Mouse (Mus musculus) limb, embryonic 10.5 days (tissue): Measurements from ENCODE around the gene Vwa8. TPM values are rescaled to one million over a fixed set of nuclear protein-coding genes. Genes with fewer than 3 reads are reported as not detected.

Source experiments
- DNase-seq: peaks from one replicate; pipeline ENCODE4 v3.0.0-alpha.2; 2017; ENCODE audit warnings: low spot score
- H3K27ac ChIP-seq: fragments of 300-500 bp; sonication (generic); 2 replicates; pipeline ENCODE4 v1.5.1; 2016; ENCODE audit warnings: mild to moderate bottlenecking
- H3K27me3 ChIP-seq: fragments of 300-500 bp; sonication (generic); 2 replicates; pipeline ENCODE4 v1.6.1; 2016; ENCODE audit warnings: low read depth, mild to moderate bottlenecking; ENCODE audit not compliant: poor library complexity, severe bottlenecking
- H3K36me3 ChIP-seq: fragments of 300-500 bp; sonication (generic); 2 replicates; pipeline ENCODE4 v1.6.1; 2016; ENCODE audit warnings: mild to moderate bottlenecking, moderate library complexity
- H3K4me1 ChIP-seq: fragments of 300-500 bp; sonication (generic); 2 replicates; pipeline ENCODE4 v1.6.1; 2016
- H3K4me3 ChIP-seq: fragments of 300-500 bp; sonication (generic); 2 replicates; pipeline ENCODE4 v1.5.1; 2016; ENCODE audit warnings: mild to moderate bottlenecking, moderate library complexity
- H3K9me3 ChIP-seq: fragments of 300-500 bp; sonication (generic); replicated peaks from 2 replicates; pipeline ENCODE4 v1.6.1; 2016; ENCODE audit warnings: mild to moderate bottlenecking
- WGBS: fragments of 180-500 bp; shearing (Covaris S2); methylation state at CpG from one replicate; pipeline ENCODE4 v1.1.7; 2016; 5-methylcytosine and 5-hydroxymethylcytosine counted together
- polyA plus RNA-seq: library from polyadenylated mRNA; unstranded; fragments of >200 nt; fragmentation: Nextera tagmentation; extraction: Ambion mirVana; gene quantifications from 2 replicates; pipeline ENCODE4 v1.2.1, GENCODE M21; 2016

Vwa8 gene
- polyA plus RNA-seq, 1 experiment from 2014 or later, result 8.3 TPM

DNA sequence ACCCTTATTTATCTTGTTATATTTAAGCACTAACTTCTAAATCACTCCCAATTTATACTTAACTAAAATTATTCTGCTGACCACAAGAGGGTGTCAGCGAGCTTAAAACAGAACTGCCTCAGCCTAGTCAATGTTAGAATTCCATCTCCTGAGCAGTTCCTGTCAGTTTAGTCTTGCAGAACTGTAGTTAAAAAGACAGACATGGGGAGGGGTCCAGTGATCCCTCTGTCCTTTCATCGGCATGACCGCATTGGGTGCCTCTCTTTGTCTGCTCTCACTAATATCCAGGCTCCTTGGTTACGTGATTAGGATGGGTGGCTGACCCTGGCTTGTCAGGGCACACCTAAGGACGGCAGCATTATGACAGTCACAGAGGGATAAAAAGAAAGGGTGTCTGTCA lies 275.8 kb downstream of the Vwa8 start:
- DNase-seq, result no peak
- H3K4me3 ChIP-seq, result no peak overlapping the region
- no peaks in the 10 kb centered on the region for H3K36me3 ChIP-seq
- no peaks in the 10 kb centered on the region for H3K9me3 ChIP-seq
- no peaks in the 10 kb centered on the region for H3K4me1 ChIP-seq
- 48% methylated on average over 5 of the region's 5 CpGs for WGBS
- no peak overlapping the region for H3K27ac ChIP-seq
- H3K27me3 ChIP-seq, result no peaks in the 10 kb centered on the region

DNA sequence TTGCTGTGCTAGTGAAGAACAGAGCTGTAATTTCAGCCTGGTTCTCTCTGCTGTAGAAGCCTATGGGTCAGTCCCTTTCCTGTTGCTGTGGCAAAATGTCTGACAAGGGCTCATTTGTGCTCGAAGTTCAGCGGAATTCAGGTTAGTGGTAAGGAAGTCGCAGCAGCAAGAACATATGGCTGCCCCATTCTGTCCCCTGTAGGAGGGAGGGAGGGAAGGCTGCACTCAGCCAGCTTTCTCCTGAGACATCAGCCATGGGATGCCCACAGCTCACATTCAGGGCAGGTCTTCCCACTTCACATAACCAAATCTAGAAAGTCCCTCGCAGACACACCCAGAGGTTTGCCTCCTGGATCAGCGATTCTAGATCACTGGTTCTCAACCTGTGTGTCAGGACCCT lies 277.3 kb downstream of the Vwa8 start:
- no peaks in the 10 kb centered on the region for H3K27me3 ChIP-seq
- WGBS, result 79% methylated on average over 5 of the region's 5 CpGs
- no peaks in the 10 kb centered on the region for H3K4me1 ChIP-seq
- H3K36me3 ChIP-seq, result no peaks in the 10 kb centered on the region
- H3K27ac ChIP-seq, result no peak overlapping the region
- H3K4me3 ChIP-seq, result no peak overlapping the region
- DNase-seq, result no peak
- H3K9me3 ChIP-seq, result no peaks in the 10 kb centered on the region

- peak overlapping the region; percentile 75 for H3K27ac ChIP-seq
- DNase-seq, result no peak
- 18% methylated on average over 7 of the region's 7 CpGs for WGBS
Measured at GRCm38 (mm10) chr14:79134891-79135334, 286.1 kb downstream of the Vwa8 start.

DNA sequence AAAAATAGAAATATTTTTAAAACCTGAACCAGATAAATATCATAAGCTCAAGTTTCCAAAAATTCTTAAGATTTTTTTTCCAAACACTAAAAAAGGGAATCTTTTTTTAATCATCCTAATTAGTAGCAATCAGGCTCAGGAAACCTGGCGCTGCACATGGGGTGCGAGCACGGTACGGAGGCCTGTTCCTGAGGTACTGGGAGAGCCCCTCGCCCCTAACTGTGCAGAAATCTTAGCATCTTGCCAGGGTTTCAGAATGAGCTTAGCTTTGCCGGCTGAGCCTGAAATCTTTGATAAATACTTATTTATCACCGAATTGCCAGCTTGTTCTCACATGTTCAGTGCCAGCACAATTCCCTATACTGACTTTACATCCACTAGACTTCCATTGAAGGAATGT lies 286.6 kb downstream of the Vwa8 start:
- H3K36me3 ChIP-seq, result no peaks in the 10 kb centered on the region
- no peak for DNase-seq
- H3K27me3 ChIP-seq, result no peaks in the 10 kb centered on the region
- 78% methylated on average over 7 of the region's 7 CpGs for WGBS
- H3K4me3 ChIP-seq, result no peak overlapping the region
- no peak overlapping the region; the same call in 1 of the 2 replicates for H3K27ac ChIP-seq
- H3K4me1 ChIP-seq, result peaks cover 34% of the 10 kb centered on the region
- H3K9me3 ChIP-seq, result no peaks in the 10 kb centered on the region

More at GRCm38 (mm10) chr14:79134891-79135334, 286.1 kb downstream of the Vwa8 start:
- H3K4me3 ChIP-seq, result no peak overlapping the region
- peaks cover 29% of the 10 kb centered on the region for H3K4me1 ChIP-seq
- H3K36me3 ChIP-seq, result no peaks in the 10 kb centered on the region
- H3K9me3 ChIP-seq, result no peaks in the 10 kb centered on the region
- no peaks in the 10 kb centered on the region for H3K27me3 ChIP-seq

DNA sequence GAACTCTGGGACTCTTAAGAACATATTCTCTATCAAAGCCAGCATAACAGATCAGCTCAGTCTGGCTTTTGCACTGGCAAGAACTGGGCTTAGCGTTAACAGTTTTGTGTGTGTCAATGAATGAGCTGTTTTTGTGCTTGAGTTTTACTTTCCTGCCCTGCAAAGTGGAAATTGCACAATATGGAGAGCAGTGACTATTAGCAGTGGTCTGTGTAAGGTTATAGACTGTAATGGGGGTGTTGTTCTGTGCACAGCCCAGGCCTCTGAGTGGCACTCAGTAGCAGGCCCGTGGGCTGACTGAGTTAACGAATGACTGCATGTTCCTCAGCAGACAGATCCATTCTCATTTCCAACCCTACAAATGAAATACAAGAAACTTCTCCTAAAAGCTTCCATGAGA lies 287.7 kb downstream of the Vwa8 start:
- no peak for DNase-seq
- H3K27me3 ChIP-seq, result peaks cover 2% of the 10 kb centered on the region; the same call in 1 of the 2 replicates
- H3K4me1 ChIP-seq, result peaks cover 42% of the 10 kb centered on the region
- H3K36me3 ChIP-seq, result no peaks in the 10 kb centered on the region
- 89% methylated on average over 3 of the region's 3 CpGs for WGBS
- H3K4me3 ChIP-seq, result no peak overlapping the region
- no peaks in the 10 kb centered on the region for H3K9me3 ChIP-seq
- no peak overlapping the region for H3K27ac ChIP-seq

- Histone ChIP-seq H3K9me3 (no peaks in the 10 kb centered on the region), H3K4me1 (peaks cover 42% of the 10 kb centered on the region), H3K27ac (no peak overlapping the region), H3K4me3 (no peak overlapping the region), H3K36me3 (no peaks in the 10 kb centered on the region), H3K27me3 (peaks cover 4% of the 10 kb centered on the region; the same call in 1 of the 2 replicates)
- DNase-seq, result no peak
- 87% methylated on average over 8 of the region's 8 CpGs for WGBS
Measured at GRCm38 (mm10) chr14:79137100-79137499, 288.2 kb downstream of the Vwa8 start.

- Histone ChIP-seq H3K4me1 (peaks cover 46% of the 10 kb centered on the region), H3K36me3 (no peaks in the 10 kb centered on the region), H3K27me3 (peaks cover 14% of the 10 kb centered on the region; the same call in 1 of the 2 replicates), H3K4me3 (no peak overlapping the region), H3K9me3 (no peaks in the 10 kb centered on the region), H3K27ac (peak overlapping the region; percentile 47; the same call in 1 of the 2 replicates)
- DNase-seq, result no peak
- WGBS, result 91% methylated on average over 6 of the region's 6 CpGs
Measured at GRCm38 (mm10) chr14:79139096-79139651, 290.3 kb downstream of the Vwa8 start.

GRCm38 (mm10) chr14:79139918-79140825 lies 291.3 kb downstream of the Vwa8 start:
- peak; percentile 55 for DNase-seq

DNA sequence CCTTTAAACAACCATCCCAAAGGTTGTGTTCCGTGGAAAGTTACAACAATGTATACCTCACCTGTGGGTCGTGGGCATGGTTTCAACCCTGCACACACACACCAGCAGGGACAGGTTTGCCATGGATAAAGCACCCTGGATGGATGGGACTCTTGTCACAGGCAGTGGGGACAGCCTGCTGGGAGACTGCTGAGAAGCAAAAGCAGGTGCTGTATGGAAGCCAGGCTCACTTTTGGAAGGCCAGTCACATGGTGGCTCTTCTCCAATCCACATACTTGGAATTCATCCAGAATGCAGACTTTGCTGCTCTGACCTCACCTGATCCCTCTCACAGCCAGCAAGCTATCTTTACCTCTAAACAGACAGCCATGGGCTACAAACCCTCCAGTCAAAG lies 292.0 kb downstream of the Vwa8 start:
- no peaks in the 10 kb centered on the region for H3K9me3 ChIP-seq
- peaks cover 14% of the 10 kb centered on the region; the same call in 1 of the 2 replicates for H3K27me3 ChIP-seq
- no peak overlapping the region for H3K4me3 ChIP-seq
- peak; percentile 35 for DNase-seq
- H3K36me3 ChIP-seq, result no peaks in the 10 kb centered on the region
- 88% methylated on average over 2 of the region's 2 CpGs for WGBS
- H3K4me1 ChIP-seq, result peaks cover 35% of the 10 kb centered on the region
- H3K27ac ChIP-seq, result peak overlapping the region; percentile 47; the same call in 1 of the 2 replicates

More at GRCm38 (mm10) chr14:79139918-79140825, 291.3 kb downstream of the Vwa8 start:
- Histone ChIP-seq H3K4me1 (peaks cover 40% of the 10 kb centered on the region), H3K36me3 (no peaks in the 10 kb centered on the region), H3K4me3 (no peak overlapping the region), H3K9me3 (no peaks in the 10 kb centered on the region), H3K27me3 (peaks cover 14% of the 10 kb centered on the region; the same call in 1 of the 2 replicates), H3K27ac (peak overlapping the region; percentile 47; the same call in 1 of the 2 replicates)
- 39% methylated on average over 19 of the region's 19 CpGs for WGBS

GRCm38 (mm10) chr14:79142342-79142741 lies 293.5 kb downstream of the Vwa8 start:
- H3K36me3 ChIP-seq, result no peaks in the 10 kb centered on the region
- H3K4me3 ChIP-seq, result no peak overlapping the region
- peaks cover 14% of the 10 kb centered on the region; the same call in 1 of the 2 replicates for H3K27me3 ChIP-seq
- no peak overlapping the region for H3K27ac ChIP-seq
- no peaks in the 10 kb centered on the region for H3K9me3 ChIP-seq
- 81% methylated on average over 4 of the region's 4 CpGs for WGBS
- H3K4me1 ChIP-seq, result peaks cover 25% of the 10 kb centered on the region
- peak; percentile 22 for DNase-seq

- Histone ChIP-seq H3K27me3 (peaks cover 14% of the 10 kb centered on the region; the same call in 1 of the 2 replicates), H3K4me3 (no peak overlapping the region), H3K27ac (no peak overlapping the region), H3K4me1 (peaks cover 25% of the 10 kb centered on the region), H3K9me3 (no peaks in the 10 kb centered on the region), H3K36me3 (no peaks in the 10 kb centered on the region)
- WGBS, result 94% methylated on average over 9 of the region's 9 CpGs
- peak; percentile 29 for DNase-seq
Measured at GRCm38 (mm10) chr14:79143696-79144095, 294.8 kb downstream of the Vwa8 start.

DNA sequence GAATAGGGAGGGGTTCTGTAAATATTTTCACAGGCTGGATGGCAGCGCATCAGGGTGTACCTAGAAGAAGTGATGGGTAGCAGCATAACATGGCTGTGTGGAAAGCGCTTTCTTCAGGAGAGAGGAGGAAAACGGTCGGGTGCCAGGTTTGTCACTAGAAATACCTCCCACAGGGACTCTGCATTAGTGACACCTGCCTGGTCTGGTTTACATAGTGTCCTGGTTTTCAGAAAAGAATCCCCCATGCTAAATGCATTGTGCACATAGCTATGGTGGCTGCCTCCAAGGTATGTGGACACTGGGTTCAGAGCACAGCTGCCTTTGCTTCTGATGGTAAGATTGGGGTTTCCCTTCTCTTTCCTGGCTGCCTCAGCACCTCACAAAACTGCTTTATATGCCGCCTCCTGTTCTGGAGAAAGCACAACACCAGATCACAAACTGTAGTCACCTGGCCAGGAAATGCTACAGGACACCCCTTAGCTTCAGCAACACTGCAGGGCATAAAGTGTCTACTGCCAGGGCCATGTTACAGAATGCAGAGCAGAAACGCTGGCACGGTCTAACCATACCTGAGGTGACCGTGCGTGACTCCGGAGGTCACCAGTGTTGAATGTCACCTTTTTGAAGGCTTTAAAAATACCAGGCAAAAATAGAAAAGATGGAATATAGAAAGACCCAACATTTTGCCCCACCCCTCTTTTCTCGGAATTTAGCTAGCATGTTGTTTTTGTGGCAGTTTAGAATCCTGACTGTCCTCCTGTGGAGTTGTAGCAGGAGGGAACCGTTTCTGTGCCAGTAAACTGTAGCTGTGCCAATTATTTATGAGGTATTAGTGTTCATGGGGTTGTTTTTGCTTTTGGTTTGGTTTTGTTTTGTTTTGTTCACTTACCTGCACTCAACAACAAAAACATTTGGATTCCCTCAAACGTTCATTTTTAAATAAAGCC lies 295.7 kb downstream of the Vwa8 start:
- Histone ChIP-seq H3K4me1 (peaks cover 21% of the 10 kb centered on the region), H3K36me3 (no peaks in the 10 kb centered on the region), H3K27me3 (peaks cover 14% of the 10 kb centered on the region; the same call in 1 of the 2 replicates), H3K9me3 (no peaks in the 10 kb centered on the region), H3K4me3 (no peak overlapping the region), H3K27ac (no peak overlapping the region)
- WGBS, result 92% methylated on average over 13 of the region's 13 CpGs
- DNase-seq, result no peak
